Mouse (Mus musculus) cerebellum, adult 2 months (tissue): Measurements from ENCODE around the gene Nsf. TPM values are rescaled to one million over a fixed set of nuclear protein-coding genes. Genes with fewer than 3 reads are reported as not detected.

Experiments
- DNase-seq, 2 experiments: peaks; one replicate each; pipeline ENCODE4 v3.0.0; 2021
- H3K27ac ChIP-seq: fragments of 200-500 bp; 2 replicates; pipeline ENCODE4 v1.5.1; 2012; ENCODE audit warnings: low read length, control low read depth, inconsistent platforms; ENCODE audit not compliant: insufficient read depth
- H3K27me3 ChIP-seq: fragments of 200-500 bp; 2 replicates; pipeline ENCODE4 v1.6.1; 2012; ENCODE audit warnings: inconsistent platforms, mild to moderate bottlenecking, low read length, moderate library complexity; ENCODE audit not compliant: control insufficient read depth, insufficient read depth
- H3K4me1 ChIP-seq: fragments of 200-500 bp; 2 replicates; pipeline ENCODE4 v1.6.1; 2011; ENCODE audit warnings: low read length; ENCODE audit not compliant: control insufficient read depth, insufficient read depth
- H3K4me3 ChIP-seq: fragments of 200-500 bp; replicated peaks from 2 replicates; pipeline ENCODE3; 2011; ENCODE audit warnings: mild to moderate bottlenecking, low read depth, low read length, control low read depth; ENCODE audit not compliant: insufficient read depth
- CTCF ChIP-seq: fragments of 200-500 bp; IDR thresholded peaks from 2 replicates; pipeline ENCODE4 v1.5.1; 2011; ENCODE audit warnings: low read depth, mild to moderate bottlenecking, control low read depth, low read length, moderate library complexity, borderline replicate concordance; ENCODE audit not compliant: insufficient read depth
- POLR2A ChIP-seq: fragments of 200-500 bp; IDR thresholded peaks from 2 replicates; pipeline ENCODE4 v1.6.1; 2011; ENCODE audit warnings: low read length, control low read depth, borderline replicate concordance; ENCODE audit not compliant: insufficient read depth
- WGBS: fragments of 180-500 bp; shearing (Covaris S2); methylation state at CpG from one replicate; pipeline ENCODE4 v1.1.7; 2018; 5-methylcytosine and 5-hydroxymethylcytosine counted together
- polyA plus RNA-seq: library from polyadenylated mRNA; depleted of rRNA; stranded (reverse); fragments of >200 nt; gene quantifications from 2 replicates; pipeline ENCODE4 v1.2.3, GENCODE M21; 2012

Nsf gene
- polyA plus RNA-seq, 1 experiment = 511 TPM

- no peak overlapping the region for H3K27ac ChIP-seq
- no peak overlapping the region for H3K4me3 ChIP-seq
- WGBS = 80% methylated on average over 4 of the region's 4 CpGs
Measured at GRCm38 (mm10) chr11:103864486-103864885, 89.4 kb downstream of the Nsf start.

GRCm38 (mm10) chr11:103862951-103863350 is 90.9 kb downstream of the Nsf start:
- no peaks in the 10 kb centered on the region for H3K27me3 ChIP-seq
- no peak overlapping the region for H3K27ac ChIP-seq
- WGBS = 93% methylated on average over 8 of the region's 8 CpGs
- H3K4me3 ChIP-seq = no peak overlapping the region
- H3K4me1 ChIP-seq = no peaks in the 10 kb centered on the region
- no peak for TF ChIP-seq POLR2A
- no peak for TF ChIP-seq CTCF
- DNase-seq = no peak

More at GRCm38 (mm10) chr11:103864486-103864885, 89.4 kb downstream of the Nsf start:
- no peaks in the 10 kb centered on the region for H3K4me1 ChIP-seq
- no peak for DNase-seq
- H3K27me3 ChIP-seq = no peaks in the 10 kb centered on the region
- no peak for TF ChIP-seq CTCF
- TF ChIP-seq POLR2A = no peak

- no peaks in the 10 kb centered on the region for H3K4me1 ChIP-seq
- TF ChIP-seq CTCF (no peak), POLR2A (no peak)
- DNase-seq = no peak
- 88% methylated on average over 4 of the region's 4 CpGs for WGBS
- no peaks in the 10 kb centered on the region for H3K27me3 ChIP-seq
- no peak overlapping the region for H3K4me3 ChIP-seq
- no peak overlapping the region for H3K27ac ChIP-seq
Measured at GRCm38 (mm10) chr11:103859933-103860610, 93.8 kb downstream of the Nsf start.

- TF ChIP-seq CTCF (no peak), POLR2A (no peak)
- 70% methylated on average over 5 of the region's 5 CpGs for WGBS
- Histone ChIP-seq H3K4me1 (no peaks in the 10 kb centered on the region), H3K27ac (no peak overlapping the region), H3K4me3 (no peak overlapping the region), H3K27me3 (no peaks in the 10 kb centered on the region)
- DNase-seq = no peak
Measured at GRCm38 (mm10) chr11:103858760-103859159, 95.1 kb downstream of the Nsf start.

GRCm38 (mm10) chr11:103856641-103857040 is 97.2 kb downstream of the Nsf start:
- H3K27me3 ChIP-seq = no peaks in the 10 kb centered on the region
- TF ChIP-seq POLR2A = no peak
- TF ChIP-seq CTCF = no peak
- WGBS = 90% methylated on average over 7 of the region's 7 CpGs
- no peak overlapping the region for H3K27ac ChIP-seq
- H3K4me3 ChIP-seq = no peak overlapping the region
- no peak for DNase-seq
- no peaks in the 10 kb centered on the region for H3K4me1 ChIP-seq

GRCm38 (mm10) chr11:103854294-103854693 is 99.6 kb downstream of the Nsf start:
- no peaks in the 10 kb centered on the region for H3K4me1 ChIP-seq
- 49% methylated on average over 9 of the region's 9 CpGs for WGBS
- H3K27me3 ChIP-seq = no peaks in the 10 kb centered on the region
- no peak overlapping the region for H3K4me3 ChIP-seq
- H3K27ac ChIP-seq = no peak overlapping the region
- DNase-seq = no peak
- TF ChIP-seq POLR2A (no peak), CTCF (no peak)

GRCm38 (mm10) chr11:103853284-103853920 is 100.5 kb downstream of the Nsf start:
- H3K4me1 ChIP-seq = no peaks in the 10 kb centered on the region
- TF ChIP-seq POLR2A (no peak), CTCF (no peak)
- no peak overlapping the region for H3K27ac ChIP-seq
- DNase-seq = peak in 1 of 2 experiments; percentile 11
- no peak overlapping the region for H3K4me3 ChIP-seq
- no peaks in the 10 kb centered on the region for H3K27me3 ChIP-seq
- WGBS = 42% methylated on average over 10 of the region's 10 CpGs

- TF ChIP-seq CTCF (no peak), POLR2A (no peak)
- WGBS = 69% methylated on average over 16 of the region's 16 CpGs
- H3K27ac ChIP-seq = no peak overlapping the region
Measured at GRCm38 (mm10) chr11:103852590-103853283, 101.1 kb downstream of the Nsf start.

More at GRCm38 (mm10) chr11:103852590-103853283, 101.1 kb downstream of the Nsf start:
- no peaks in the 10 kb centered on the region for H3K4me1 ChIP-seq
- H3K27me3 ChIP-seq = no peaks in the 10 kb centered on the region
- no peak for DNase-seq
- H3K4me3 ChIP-seq = no peak overlapping the region
